Mouse (Mus musculus) ES-E14 (cell line): ENCODE measurements around the gene Upf2. TPM values are rescaled to one million over a fixed set of nuclear protein-coding genes. Genes with fewer than 3 reads are reported as not detected.
"Not testable (repeated sequence)": the region's sequence is repeated elsewhere in the genome, so short reads cannot be mapped to it uniquely, and the experiment has no call there.

Experiments
- DNase-seq: peaks from one replicate; pipeline ENCODE4 v3.0.0-alpha.2; 2013; ENCODE audit warnings: low read depth, low spot score
- H3K27ac ChIP-seq: 2 replicates; pipeline ENCODE4 v1.5.1; 2012; ENCODE audit warnings: low read depth, mild to moderate bottlenecking, low read length, moderate library complexity, mixed read lengths; ENCODE audit not compliant: poor library complexity, insufficient read depth, severe bottlenecking
- H3K36me3 ChIP-seq: 2 replicates; pipeline ENCODE4 v1.6.1; 2012; ENCODE audit warnings: mild to moderate bottlenecking, low read length, moderate library complexity, mixed read lengths; ENCODE audit not compliant: control insufficient read depth, poor library complexity, insufficient read depth, severe bottlenecking
- H3K4me1 ChIP-seq, 2 experiments: fragments of 150-350 bp in 1 of 2; sonication (generic) in 1 of 2; 2 replicates each; pipeline ENCODE4 v1.6.1; 2012; ENCODE audit warnings: low read length in 2 of 2, mild to moderate bottlenecking in 1 of 2, mixed read lengths in 1 of 2; ENCODE audit not compliant: control insufficient read depth in 2 of 2, insufficient read depth in 2 of 2, poor library complexity in 1 of 2
- H3K4me3 ChIP-seq, 2 experiments: fragments of 150-350 bp in 1 of 2; sonication (generic) in 1 of 2; 2 replicates each; pipeline ENCODE4 v1.5.1; 2012; ENCODE audit warnings: low read length in 2 of 2, low read depth in 1 of 2, mild to moderate bottlenecking in 1 of 2, mixed read lengths in 1 of 2; ENCODE audit not compliant: insufficient read depth in 1 of 2, poor library complexity in 1 of 2, severe bottlenecking in 1 of 2
- H3K9ac ChIP-seq: 2 replicates; pipeline ENCODE4 v1.6.1; 2012; ENCODE audit warnings: low read depth, mild to moderate bottlenecking, low read length, mixed read lengths; ENCODE audit not compliant: poor library complexity, insufficient read depth, severe bottlenecking
- H3K9me3 ChIP-seq: fragments of 150-350 bp; sonication (generic); 2 replicates; pipeline ENCODE4 v1.6.1; 2012; ENCODE audit warnings: low read depth, mild to moderate bottlenecking, low read length; ENCODE audit not compliant: control insufficient read depth, insufficient read depth
- CHD2 ChIP-seq: IDR thresholded peaks from 2 replicates; pipeline ENCODE4 v1.6.1; 2014; ENCODE audit warnings: mild to moderate bottlenecking, low read depth, low read length, inconsistent platforms
- HCFC1 ChIP-seq: IDR thresholded peaks from 2 replicates; pipeline ENCODE4 v1.6.1; 2012; ENCODE audit warnings: low read length, inconsistent platforms, borderline replicate concordance; ENCODE audit not compliant: insufficient read depth
- MAFK ChIP-seq: IDR thresholded peaks from 2 replicates; pipeline ENCODE4 v1.6.1; 2014; ENCODE audit warnings: mild to moderate bottlenecking, low read depth, low read length, inconsistent platforms; ENCODE audit not compliant: insufficient read depth
- ZC3H11A ChIP-seq: IDR thresholded peaks from 2 replicates; pipeline ENCODE4 v1.6.1; 2012; ENCODE audit warnings: low read depth, mild to moderate bottlenecking, inconsistent platforms, low read length, borderline replicate concordance
- ZNF384 ChIP-seq: IDR thresholded peaks from 2 replicates; pipeline ENCODE4 v1.6.1; 2012; ENCODE audit warnings: low read depth, low read length, inconsistent platforms
- in situ Hi-C, 2 experiments: fragments of 600-800 bp; cut with MboI; formaldehyde crosslinking; loops; one replicate each; pipeline ENCODE4 v1.15.1; 2025; ENCODE audit warnings: low sequenced_read_pairs in 2 of 2, inconsistent platforms in 1 of 2; ENCODE audit not compliant: unreplicated experiment in 2 of 2
- total RNA-seq: library from RNA; depleted of rRNA; stranded (reverse); fragments of 300-350 nt; gene quantifications from 2 replicates; pipeline ENCODE4 v1.2.3, GENCODE M21; 2012

The Upf2 gene
- total RNA-seq, 1 experiment = 18.6 TPM

GRCm38 (mm10) chr2:6085622-6086530 is 134.6 kb downstream of the Upf2 start:
- Histone ChIP-seq H3K4me1 (0 out of 4 replicates have a peak, but pooled peaks cover 3% of the 10 kb centered on the region in 2 experiments), H3K4me3 (no peak overlapping the region), H3K27ac (no peak overlapping the region), H3K36me3 (no peaks in the 10 kb centered on the region), H3K9me3 (no peaks in the 10 kb centered on the region), H3K9ac (peak overlapping the region; percentile 21)
- TF ChIP-seq ZNF384 = no peak
- in situ Hi-C loops = no loop called here
- no peak for DNase-seq

- no peak overlapping the region for H3K9ac ChIP-seq
- H3K27ac ChIP-seq = no peak overlapping the region
- TF ChIP-seq HCFC1 (no peak), CHD2 (no peak), ZNF384 (no peak), ZC3H11A (no peak), MAFK (no peak)
- no peak for DNase-seq
- H3K4me1 ChIP-seq = 0 out of 4 replicates have a peak, but pooled peaks cover 3% of the 10 kb centered on the region in 2 experiments
- in situ Hi-C loops = no loop called here
- no peak overlapping the region for H3K4me3 ChIP-seq
- H3K9me3 ChIP-seq = no peaks in the 10 kb centered on the region
- no peaks in the 10 kb centered on the region for H3K36me3 ChIP-seq
Measured at GRCm38 (mm10) chr2:6087151-6087550, 135.9 kb downstream of the Upf2 start.

- H3K27ac ChIP-seq, H3K4me1 ChIP-seq, H3K9me3 ChIP-seq, DNase-seq, in situ Hi-C loops, H3K9ac ChIP-seq, H3K36me3 ChIP-seq: not testable (repeated sequence)
- peak overlapping the region; percentile 45 to 60 for H3K4me3 ChIP-seq
Measured at GRCm38 (mm10) chr2:6089941-6090340, 138.7 kb downstream of the Upf2 start.

GRCm38 (mm10) chr2:6097113-6097716 is 145.9 kb downstream of the Upf2 start:
- in situ Hi-C loops = no loop called here
- DNase-seq = no peak
- H3K36me3 ChIP-seq = no peaks in the 10 kb centered on the region
- TF ChIP-seq ZC3H11A (no peak), HCFC1 (no peak), ZNF384 (peak; percentile 56; the same call in 1 of the 2 replicates), CHD2 (no peak), MAFK (no peak)
- H3K27ac ChIP-seq = no peak overlapping the region; the same call in 1 of the 2 replicates
- H3K9me3 ChIP-seq = no peaks in the 10 kb centered on the region
- no peak overlapping the region for H3K4me3 ChIP-seq
- H3K9ac ChIP-seq = no peak overlapping the region
- H3K4me1 ChIP-seq = peaks cover 12 to 18% of the 10 kb centered on the region in 2 experiments; a peak in 3 of 4 replicates
